Mouse (Mus musculus): ENCODE measurements around the gene Kctd12. TPM values are rescaled to one million over a fixed set of nuclear protein-coding genes. Genes with fewer than 3 reads are reported as not detected.

Gene Kctd12
- polyA plus RNA-seq, 1 experiment from 2014 or later = 23.2 TPM

- 72% methylated on average over 2 of the region's 2 CpGs for WGBS
Measured at GRCm38 (mm10) chr14:102947796-102948195, 34.6 kb downstream of the Kctd12 start.

GRCm38 (mm10) chr14:102942222-102942843 is 40.1 kb downstream of the Kctd12 start:
- H3K27ac ChIP-seq (ENCODE audit: low read length) = no peak overlapping the region
- H3K4me2 ChIP-seq (replicated peaks; ENCODE audit: low read depth, low read length) = no peak overlapping the region
- ATAC-seq (ENCODE audit: insufficient number of reproducible peaks, insufficient read depth, low FRiP score, low read depth) = no peak
- H3K4me3 ChIP-seq (ENCODE audit: low read depth, low read length) = no peak overlapping the region
- H3K27me3 ChIP-seq (ENCODE audit: control insufficient read depth, insufficient read depth, low read length) = no peaks in the 10 kb centered on the region
- no peak overlapping the region for H3K9ac ChIP-seq (replicated peaks; ENCODE audit: low read depth, low read length)
- H3K36me3 ChIP-seq (ENCODE audit: control insufficient read depth, insufficient read depth, low read length) = no peaks in the 10 kb centered on the region
- 48% methylated on average over 2 of the region's 2 CpGs for WGBS
- no peaks in the 10 kb centered on the region for H3K9me3 ChIP-seq (ENCODE audit: control insufficient read depth, low read depth, low read length)
- H3K4me1 ChIP-seq (ENCODE audit: control insufficient read depth, insufficient read depth, low read length) = no peaks in the 10 kb centered on the region

More at GRCm38 (mm10) chr14:102947796-102948195, 34.6 kb downstream of the Kctd12 start:
- H3K9ac ChIP-seq (replicated peaks; ENCODE audit: low read depth, low read length) = no peak overlapping the region
- H3K27ac ChIP-seq (ENCODE audit: low read length) = no peak overlapping the region
- no peak overlapping the region for H3K4me3 ChIP-seq (ENCODE audit: low read depth, low read length)
- no peak overlapping the region for H3K4me2 ChIP-seq (replicated peaks; ENCODE audit: low read depth, low read length)
- no peaks in the 10 kb centered on the region for H3K27me3 ChIP-seq (ENCODE audit: control insufficient read depth, insufficient read depth, low read length)
- no peaks in the 10 kb centered on the region for H3K4me1 ChIP-seq (ENCODE audit: control insufficient read depth, insufficient read depth, low read length)
- H3K9me3 ChIP-seq (ENCODE audit: control insufficient read depth, low read depth, low read length) = no peaks in the 10 kb centered on the region
- ATAC-seq (ENCODE audit: insufficient number of reproducible peaks, insufficient read depth, low FRiP score, low read depth) = no peak
- H3K36me3 ChIP-seq (ENCODE audit: control insufficient read depth, insufficient read depth, low read length) = no peaks in the 10 kb centered on the region

- Histone ChIP-seq H3K4me3 (ENCODE audit: low read depth, low read length) (no peak overlapping the region), H3K9me3 (ENCODE audit: control insufficient read depth, low read depth, low read length) (no peaks in the 10 kb centered on the region), H3K27ac (ENCODE audit: low read length) (no peak overlapping the region), H3K36me3 (ENCODE audit: control insufficient read depth, insufficient read depth, low read length) (no peaks in the 10 kb centered on the region), H3K4me1 (ENCODE audit: control insufficient read depth, insufficient read depth, low read length) (no peaks in the 10 kb centered on the region), H3K27me3 (ENCODE audit: control insufficient read depth, insufficient read depth, low read length) (no peaks in the 10 kb centered on the region), H3K9ac (replicated peaks; ENCODE audit: low read depth, low read length) (no peak overlapping the region), H3K4me2 (replicated peaks; ENCODE audit: low read depth, low read length) (no peak overlapping the region)
- WGBS = 68% methylated on average over 2 of the region's 2 CpGs
- no peak for ATAC-seq (ENCODE audit: insufficient number of reproducible peaks, insufficient read depth, low FRiP score, low read depth)
Measured at GRCm38 (mm10) chr14:102934878-102935277, 47.6 kb downstream of the Kctd12 start.

GRCm38 (mm10) chr14:102930933-102931332 is 51.5 kb downstream of the Kctd12 start:
- Histone ChIP-seq H3K27ac (ENCODE audit: low read length) (no peak overlapping the region), H3K4me3 (ENCODE audit: low read depth, low read length) (no peak overlapping the region), H3K4me2 (replicated peaks; ENCODE audit: low read depth, low read length) (no peak overlapping the region), H3K36me3 (ENCODE audit: control insufficient read depth, insufficient read depth, low read length) (no peaks in the 10 kb centered on the region), H3K9me3 (ENCODE audit: control insufficient read depth, low read depth, low read length) (no peaks in the 10 kb centered on the region), H3K27me3 (ENCODE audit: control insufficient read depth, insufficient read depth, low read length) (no peaks in the 10 kb centered on the region), H3K9ac (replicated peaks; ENCODE audit: low read depth, low read length) (no peak overlapping the region), H3K4me1 (ENCODE audit: control insufficient read depth, insufficient read depth, low read length) (no peaks in the 10 kb centered on the region)
- no peak for ATAC-seq (ENCODE audit: insufficient number of reproducible peaks, insufficient read depth, low FRiP score, low read depth)
- 45% methylated on average over 1 of the region's 1 CpGs for WGBS

- Histone ChIP-seq H3K4me3 (ENCODE audit: low read depth, low read length) (no peak overlapping the region), H3K27ac (ENCODE audit: low read length) (no peak overlapping the region), H3K27me3 (ENCODE audit: control insufficient read depth, insufficient read depth, low read length) (no peaks in the 10 kb centered on the region), H3K4me1 (ENCODE audit: control insufficient read depth, insufficient read depth, low read length) (no peaks in the 10 kb centered on the region), H3K9ac (replicated peaks; ENCODE audit: low read depth, low read length) (no peak overlapping the region), H3K9me3 (ENCODE audit: control insufficient read depth, low read depth, low read length) (no peaks in the 10 kb centered on the region), H3K36me3 (ENCODE audit: control insufficient read depth, insufficient read depth, low read length) (no peaks in the 10 kb centered on the region), H3K4me2 (replicated peaks; ENCODE audit: low read depth, low read length) (no peak overlapping the region)
- no peak for ATAC-seq (ENCODE audit: insufficient number of reproducible peaks, insufficient read depth, low FRiP score, low read depth)
- 66% methylated on average over 3 of the region's 3 CpGs for WGBS
Measured at GRCm38 (mm10) chr14:102929545-102929944, 52.9 kb downstream of the Kctd12 start.

GRCm38 (mm10) chr14:102927847-102928466 is 54.5 kb downstream of the Kctd12 start:
- ATAC-seq (ENCODE audit: insufficient number of reproducible peaks, insufficient read depth, low FRiP score, low read depth) = no peak
- no peaks in the 10 kb centered on the region for H3K9me3 ChIP-seq (ENCODE audit: control insufficient read depth, low read depth, low read length)
- no peak overlapping the region for H3K9ac ChIP-seq (replicated peaks; ENCODE audit: low read depth, low read length)
- no peaks in the 10 kb centered on the region for H3K36me3 ChIP-seq (ENCODE audit: control insufficient read depth, insufficient read depth, low read length)
- no peak overlapping the region for H3K4me3 ChIP-seq (ENCODE audit: low read depth, low read length)
- no peak overlapping the region for H3K4me2 ChIP-seq (replicated peaks; ENCODE audit: low read depth, low read length)
- no peak overlapping the region for H3K27ac ChIP-seq (ENCODE audit: low read length)
- no peaks in the 10 kb centered on the region for H3K27me3 ChIP-seq (ENCODE audit: control insufficient read depth, insufficient read depth, low read length)
- WGBS = 84% methylated on average over 5 of the region's 5 CpGs
- H3K4me1 ChIP-seq (ENCODE audit: control insufficient read depth, insufficient read depth, low read length) = no peaks in the 10 kb centered on the region

Small RNA genes lying within 50 kb of the gene (microRNA-seq; reads per million reads assigned to microRNA genes)
- 1.8 reads per million for gene Mir5130

Other genes starting within 250 kb of the Kctd12 start
- not detected in 2 replicates for gene Acod1, start 64.3 kb upstream of the Kctd12 start, polyA plus RNA-seq (2014; fragmentation: Nextera tagmentation; extraction: Ambion mirVana)
- 30.4 and 31.4 TPM in 2 replicates for gene Cln5, start 87.6 kb upstream of the Kctd12 start, polyA plus RNA-seq (2014; fragmentation: Nextera tagmentation; extraction: Ambion mirVana)
- 32.4 and 34.2 TPM in 2 replicates for gene Fbxl3, start 116.9 kb upstream of the Kctd12 start, polyA plus RNA-seq (2014; fragmentation: Nextera tagmentation; extraction: Ambion mirVana)

Data from stomach, embryonic 14.5 days (tissue).